Mouse (Mus musculus) liver, adult (tissue): ENCODE results near the gene Ttc27.
A peak's percentile ranks its signal among the peaks of the same experiment; 100 is the strongest.

ENCODE experiments used
- GATA4 ChIP-seq: IDR thresholded peaks from 2 replicates; pipeline ENCODE4 v1.6.1; 2014; ENCODE audit warnings: mild to moderate bottlenecking, low read length; ENCODE audit not compliant: insufficient replicate concordance

Ttc27 gene

GRCm38 (mm10) chr17:74859298-74859697 lies 141.8 kb downstream of the Ttc27 start:
- no peak for TF ChIP-seq GATA4

DNA sequence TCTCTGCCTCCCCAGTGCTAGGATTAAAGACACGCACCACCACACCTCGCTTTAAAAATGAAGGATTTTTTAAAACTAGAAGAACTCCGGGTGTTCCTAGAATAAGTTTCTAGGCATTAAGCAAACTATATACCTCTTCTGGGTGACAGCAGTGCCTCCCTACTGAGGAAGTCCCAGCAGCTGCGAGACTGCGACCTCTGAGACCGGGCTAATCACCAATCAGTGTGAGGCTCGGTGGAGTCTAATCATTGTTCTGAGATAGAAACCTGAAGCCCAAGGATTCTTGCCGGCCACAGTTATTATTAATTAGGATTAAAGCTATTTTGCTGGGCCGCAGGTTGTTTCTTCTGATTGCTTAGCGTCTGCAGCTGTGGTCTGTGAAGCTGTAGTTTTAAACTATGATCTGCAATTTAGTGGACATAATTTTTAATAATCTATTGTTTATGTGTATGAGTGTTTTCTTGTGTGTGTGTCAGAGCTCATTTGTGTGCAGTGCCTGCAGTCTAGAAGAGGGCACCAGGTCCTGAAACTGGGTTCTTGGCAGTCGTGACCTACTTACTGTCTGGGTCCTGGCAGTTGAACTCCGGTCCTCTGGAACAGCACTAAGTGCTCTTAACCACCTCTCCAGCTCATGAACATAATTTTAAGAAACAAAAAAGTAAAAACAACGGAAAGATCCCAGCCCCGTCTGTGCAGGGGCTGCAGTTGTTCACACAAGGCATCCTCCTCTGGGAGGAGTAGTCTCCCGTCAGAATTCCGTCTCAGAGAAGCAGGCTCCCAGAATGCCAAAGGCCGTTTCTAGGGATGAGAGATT lies 142.9 kb downstream of the Ttc27 start:
- no peak for TF ChIP-seq GATA4

GRCm38 (mm10) chr17:74863845-74864244 lies 146.3 kb downstream of the Ttc27 start:
- no peak for TF ChIP-seq GATA4

DNA sequence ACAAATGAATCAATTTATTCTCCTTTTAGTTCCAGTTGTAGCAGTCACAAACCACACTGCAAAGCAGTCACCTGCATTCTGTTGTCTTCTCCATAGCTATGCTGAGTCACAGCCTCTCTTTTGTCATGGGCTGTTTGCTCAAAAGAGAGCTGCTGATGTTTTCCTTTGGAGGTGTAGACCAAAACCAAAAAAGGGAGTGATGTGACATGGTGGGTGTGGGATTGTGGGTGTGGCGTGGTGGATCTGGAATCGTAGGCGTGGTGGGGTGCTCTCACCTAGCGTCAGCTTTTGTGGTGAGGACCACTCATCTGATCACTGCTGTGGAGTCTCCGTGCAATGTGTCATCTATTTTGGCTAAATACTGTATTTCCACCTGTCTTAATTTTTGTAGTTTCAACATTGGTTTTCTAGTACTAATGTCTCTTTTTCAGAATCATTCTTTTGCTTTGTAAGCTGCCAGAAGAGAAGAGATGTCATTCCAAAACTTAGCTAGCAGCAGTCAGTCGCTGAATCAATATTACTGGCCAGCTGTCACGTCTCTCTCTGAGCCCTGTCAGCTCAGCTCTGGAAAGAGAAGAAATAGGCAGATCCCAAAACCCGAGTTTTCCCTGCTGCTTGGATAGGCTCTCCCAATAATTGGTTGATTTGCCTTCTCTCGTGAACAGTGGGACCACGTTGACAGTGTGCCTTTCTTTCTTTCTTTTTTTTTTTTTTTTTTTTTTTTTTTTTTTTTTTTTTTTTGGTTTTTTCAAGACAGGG lies 147.4 kb downstream of the Ttc27 start:
- TF ChIP-seq GATA4, result no peak

DNA sequence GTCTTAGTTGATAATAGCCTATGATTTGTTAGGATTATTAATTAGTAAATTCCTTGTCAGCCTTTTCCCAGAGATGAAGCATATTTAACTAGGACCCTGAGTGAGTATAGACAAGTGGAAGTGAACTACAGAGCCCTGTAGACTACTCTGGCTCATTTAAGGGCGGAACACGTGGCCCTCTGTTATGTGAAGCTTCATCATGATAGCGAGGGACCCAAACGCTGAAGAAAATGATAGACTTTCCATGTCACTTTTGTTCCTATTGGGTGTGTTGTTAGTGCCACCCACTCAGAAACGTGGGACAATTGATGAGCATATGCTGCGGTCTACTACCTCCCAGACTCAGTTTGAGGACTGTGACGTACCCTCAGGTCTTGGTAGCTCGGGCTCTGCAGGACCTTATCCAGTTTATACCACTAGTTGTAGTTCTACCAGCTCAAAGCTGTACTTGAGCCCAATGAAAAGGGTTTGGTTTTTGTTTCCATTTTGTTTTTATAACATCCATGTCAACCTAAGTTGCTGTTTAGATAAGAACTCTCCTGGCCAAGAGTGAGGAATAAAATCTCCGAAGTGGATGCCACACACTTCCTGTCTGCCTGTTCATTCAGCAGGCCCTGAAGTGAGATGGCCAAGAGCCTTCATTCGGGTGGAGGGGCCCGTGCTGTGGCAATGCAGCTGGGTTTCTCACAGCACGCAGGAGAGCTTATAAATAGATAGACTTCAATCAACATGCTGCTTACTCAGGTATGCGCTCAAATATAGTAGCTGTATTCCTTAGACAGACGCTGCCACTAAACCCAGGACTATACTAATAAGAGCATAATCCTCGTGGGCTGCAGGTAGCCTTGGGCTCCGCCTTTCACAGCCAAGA lies 148.4 kb downstream of the Ttc27 start:
- TF ChIP-seq GATA4, result no peak

DNA sequence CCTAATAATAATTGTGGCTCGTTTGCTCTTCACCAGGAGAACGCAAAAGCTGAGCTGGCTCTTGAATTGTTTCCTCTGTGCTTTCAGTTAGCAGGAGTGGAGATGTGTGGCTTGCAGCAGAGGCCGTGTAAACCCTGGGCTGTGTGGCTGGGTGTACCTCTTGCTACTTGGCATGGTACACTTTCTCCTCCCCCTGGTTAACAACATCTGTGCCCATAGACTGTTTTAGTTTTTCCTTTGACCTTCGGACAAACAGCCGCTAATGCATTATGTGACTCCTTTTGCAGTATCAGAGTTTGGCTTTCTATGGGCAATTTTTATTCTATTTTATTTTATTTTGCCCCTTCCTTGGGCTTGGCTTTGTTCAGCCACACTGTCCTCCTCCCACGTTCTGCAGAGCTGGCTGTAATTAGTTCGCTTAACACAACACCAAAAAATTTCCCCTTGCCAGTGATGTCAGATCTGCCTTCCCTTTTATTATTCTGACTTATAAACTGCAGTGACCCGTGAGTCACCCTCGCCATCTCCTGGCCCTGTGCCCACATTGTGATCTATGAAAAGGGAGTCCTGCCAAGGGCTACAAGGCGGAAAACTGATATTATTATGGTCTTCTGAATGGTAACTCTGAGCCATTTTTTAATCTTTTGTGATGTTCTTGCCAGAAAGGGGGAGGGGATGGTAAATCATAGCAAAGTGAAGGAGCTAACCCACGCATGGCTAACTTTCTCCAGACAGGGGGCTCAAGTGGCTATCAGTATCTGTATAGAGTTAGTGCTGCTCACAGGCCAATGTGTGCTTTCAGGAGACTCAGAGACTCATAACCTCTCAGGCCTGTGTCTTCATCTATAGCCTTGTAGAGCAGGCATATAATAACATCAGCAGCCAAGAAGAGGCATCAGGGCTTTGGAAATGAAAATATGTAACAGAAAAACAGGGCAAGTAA lies 149.3 kb downstream of the Ttc27 start:
- TF ChIP-seq GATA4, result peak; percentile 45; the same call in 1 of the 2 replicates

DNA sequence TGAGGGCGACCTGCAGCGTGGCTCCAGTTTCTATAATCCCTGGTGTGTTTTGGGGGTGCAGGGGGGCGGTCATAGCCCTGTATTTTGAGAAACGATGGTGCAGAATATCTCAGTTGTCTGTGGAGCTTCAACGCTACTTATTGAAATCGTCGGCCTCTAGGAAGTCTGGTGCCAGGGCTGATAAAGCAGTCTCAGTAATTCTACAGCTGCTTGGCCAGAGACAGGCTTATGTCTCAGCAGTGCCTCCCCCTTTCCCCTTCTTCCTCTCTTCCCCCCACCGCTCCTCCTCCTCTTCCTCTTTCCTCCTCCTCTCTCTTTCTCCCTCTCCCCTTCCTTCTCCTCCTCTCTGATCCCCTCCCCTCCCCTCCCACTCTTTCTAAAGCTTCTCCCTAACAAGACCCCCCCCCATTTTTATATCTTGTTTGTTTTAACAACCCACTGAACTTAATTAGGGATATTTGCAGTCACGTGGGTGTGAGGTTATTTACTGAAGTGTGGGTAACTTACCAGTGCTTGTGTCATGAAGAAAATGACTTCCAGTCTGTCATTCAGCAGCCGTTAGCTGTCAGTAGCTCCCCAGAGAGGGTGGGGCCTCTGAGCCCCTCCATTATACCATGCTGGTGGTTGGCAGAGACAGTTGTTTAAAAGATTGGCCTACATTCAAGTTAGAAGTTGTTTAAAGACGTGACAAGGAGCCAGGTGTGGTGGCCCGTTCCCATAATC lies 150.8 kb downstream of the Ttc27 start:
- TF ChIP-seq GATA4, result no peak

DNA sequence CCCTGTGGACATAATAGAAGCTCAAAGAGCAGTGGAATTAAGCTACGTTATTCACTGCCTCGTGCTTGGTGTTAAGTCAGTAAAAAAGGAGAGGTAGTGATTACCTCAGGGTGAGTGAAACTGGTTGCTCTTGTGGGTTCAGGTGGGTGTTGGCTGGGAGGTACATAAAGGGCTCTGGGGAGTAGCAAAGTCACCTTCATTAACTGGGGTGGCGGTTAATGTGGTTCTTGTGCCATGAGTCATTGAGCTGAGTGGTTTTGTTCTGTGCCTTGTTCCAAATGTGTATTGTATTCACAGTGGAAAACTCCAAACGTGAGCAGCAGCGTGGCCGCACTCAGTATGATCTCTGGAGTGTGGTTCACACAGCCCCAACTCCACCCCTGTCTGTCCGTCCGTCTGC lies 152.0 kb downstream of the Ttc27 start:
- TF ChIP-seq GATA4, result no peak

DNA sequence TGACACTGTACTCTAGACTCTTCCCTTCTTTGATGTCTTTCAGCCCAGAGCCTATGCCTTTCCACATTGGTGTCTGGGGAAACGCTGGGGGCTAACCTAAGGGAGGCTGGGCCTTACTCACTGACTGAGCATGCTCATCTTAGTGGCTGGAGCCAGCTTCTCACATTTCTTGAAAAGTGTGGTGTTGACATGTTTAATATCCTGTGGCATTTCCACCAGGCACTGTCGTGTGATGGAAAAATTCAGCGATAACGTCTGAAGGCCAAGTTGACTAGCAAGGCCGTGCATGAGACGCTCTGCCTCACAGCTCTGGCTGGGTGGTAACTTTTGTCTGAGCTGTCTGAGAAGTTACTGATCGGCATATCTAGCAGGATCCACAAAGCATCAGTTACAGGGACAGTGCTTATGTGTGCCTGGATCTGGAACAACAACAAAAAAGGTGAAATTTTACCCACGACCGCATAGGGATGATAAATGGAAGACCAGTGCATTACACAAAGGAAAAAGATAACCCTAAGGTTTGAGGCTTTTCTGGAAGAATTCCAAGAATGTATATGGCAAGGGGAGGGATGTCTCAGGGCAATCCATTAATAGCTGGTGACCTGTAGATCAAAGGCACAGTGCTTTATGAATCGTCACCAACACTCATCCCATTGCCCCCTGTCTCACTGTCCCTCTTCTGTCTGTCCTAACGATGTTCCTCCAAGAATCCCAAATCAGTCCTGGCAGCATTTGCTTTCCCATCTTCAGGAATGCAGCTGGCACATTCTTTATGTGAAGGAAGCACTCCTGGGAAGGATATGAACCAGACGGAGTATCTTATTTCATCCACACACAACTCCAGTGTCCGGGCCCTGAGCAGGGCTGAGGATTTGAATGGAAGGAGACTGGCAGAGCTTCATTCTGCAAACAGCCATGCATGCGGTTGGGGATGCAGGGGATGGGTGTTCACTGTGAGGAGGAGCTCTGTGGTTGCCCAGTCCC lies 152.9 kb downstream of the Ttc27 start:
- no peak for TF ChIP-seq GATA4

DNA sequence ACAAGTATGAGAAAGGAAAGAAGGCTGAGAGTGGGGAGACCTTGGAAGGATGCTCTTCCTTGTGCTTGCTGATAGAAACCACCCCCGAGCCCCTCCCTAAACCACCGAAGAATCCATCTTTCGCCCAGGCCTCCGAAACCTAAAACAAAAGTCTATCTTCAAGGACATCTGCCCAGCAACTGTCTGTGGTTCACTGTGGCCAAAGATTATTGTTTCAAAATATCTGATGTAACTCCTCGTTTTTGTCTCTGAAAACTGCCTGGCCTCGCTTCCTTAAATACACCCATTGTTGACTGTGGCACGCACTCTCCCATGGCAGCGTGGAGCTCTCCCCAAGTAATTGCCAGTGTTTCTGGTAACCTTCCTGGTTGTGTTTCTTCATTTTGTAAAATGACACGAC lies 155.0 kb downstream of the Ttc27 start:
- TF ChIP-seq GATA4, result no peak

DNA sequence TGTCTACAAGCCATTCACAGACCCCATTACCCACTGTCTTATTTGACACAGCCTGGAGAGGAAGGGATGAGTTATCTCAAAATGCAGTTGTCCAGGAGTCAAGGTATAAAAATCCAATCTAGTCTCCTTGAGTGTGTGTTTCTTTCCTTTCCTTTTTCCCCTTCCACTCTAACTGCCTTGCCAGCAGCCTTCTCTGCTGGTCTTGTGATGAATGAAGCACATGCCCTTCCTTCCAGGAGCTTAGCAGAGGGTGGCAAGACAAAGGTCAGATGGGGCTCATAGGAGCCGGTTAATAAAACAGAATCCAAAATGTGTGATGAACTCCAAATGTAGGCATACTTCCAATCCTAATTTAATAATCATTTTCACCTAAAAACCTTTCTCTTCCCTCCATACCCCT lies 156.2 kb downstream of the Ttc27 start:
- TF ChIP-seq GATA4, result no peak

- no peak for TF ChIP-seq GATA4
Measured at GRCm38 (mm10) chr17:74875740-74876139, 158.2 kb downstream of the Ttc27 start.

DNA sequence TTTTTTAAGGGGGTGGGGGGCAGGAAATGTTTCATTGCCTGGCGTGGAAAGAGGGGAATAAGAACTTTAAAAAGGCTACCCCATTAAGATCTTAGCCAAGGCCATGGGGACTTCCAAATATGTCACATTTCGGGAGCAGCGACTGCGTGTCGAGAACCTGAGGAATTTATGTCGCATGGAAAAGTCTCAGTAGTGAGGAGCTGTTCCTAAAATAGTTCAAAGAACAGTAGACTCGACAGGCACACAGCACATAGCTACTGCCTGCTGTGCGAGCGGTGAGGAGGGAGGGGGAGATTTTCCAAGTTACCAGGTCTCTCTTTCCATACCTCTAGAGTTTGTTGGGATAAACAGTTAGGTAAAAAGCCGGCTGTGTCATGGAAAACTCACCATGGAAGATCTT lies 159.4 kb downstream of the Ttc27 start:
- no peak for TF ChIP-seq GATA4
